Mouse (Mus musculus): ENCODE data around the gene Tex48. TPM values are rescaled to one million over a fixed set of nuclear protein-coding genes. Genes with fewer than 3 reads are reported as not detected.

Tex48 gene
- polyA plus RNA-seq, 1 experiment from 2014 or later = not detected

GRCm38 (mm10) chr4:63562742-63563141, 59.5 kb downstream of the Tex48 start:
- Histone ChIP-seq H3K4me3 (ENCODE audit: low read depth, low read length) (no peak overlapping the region), H3K4me2 (ENCODE audit: low read length) (no peak overlapping the region), H3K9me3 (replicated peaks; ENCODE audit: control insufficient read depth, low read length) (no peaks in the 10 kb centered on the region), H3K27me3 (replicated peaks; ENCODE audit: control insufficient read depth, insufficient read depth, low read length) (no peaks in the 10 kb centered on the region), H3K36me3 (ENCODE audit: control insufficient read depth, insufficient read depth, low read length) (no peaks in the 10 kb centered on the region), H3K27ac (ENCODE audit: low read depth, low read length) (no peak overlapping the region), H3K9ac (ENCODE audit: low read length) (no peak overlapping the region), H3K4me1 (ENCODE audit: control insufficient read depth, insufficient read depth, low read length) (no peaks in the 10 kb centered on the region)
- 87% methylated on average over 4 of the region's 4 CpGs for WGBS
- ATAC-seq = no peak
- no peak for DNase-seq (ENCODE audit: low spot score)

GRCm38 (mm10) chr4:63561861-63562675, 60.2 kb downstream of the Tex48 start:
- no peak overlapping the region for H3K9ac ChIP-seq (ENCODE audit: low read length)
- H3K4me1 ChIP-seq (ENCODE audit: control insufficient read depth, insufficient read depth, low read length) = no peaks in the 10 kb centered on the region
- no peak overlapping the region for H3K27ac ChIP-seq (ENCODE audit: low read depth, low read length)
- no peaks in the 10 kb centered on the region for H3K27me3 ChIP-seq (replicated peaks; ENCODE audit: control insufficient read depth, insufficient read depth, low read length)
- no peak overlapping the region for H3K4me2 ChIP-seq (ENCODE audit: low read length)
- ATAC-seq = no peak
- DNase-seq (ENCODE audit: low spot score) = no peak
- H3K9me3 ChIP-seq (replicated peaks; ENCODE audit: control insufficient read depth, low read length) = no peaks in the 10 kb centered on the region
- H3K4me3 ChIP-seq (ENCODE audit: low read depth, low read length) = no peak overlapping the region
- no peaks in the 10 kb centered on the region for H3K36me3 ChIP-seq (ENCODE audit: control insufficient read depth, insufficient read depth, low read length)
- WGBS = 85% methylated on average over 7 of the region's 7 CpGs

GRCm38 (mm10) chr4:63560079-63560478, 62.1 kb downstream of the Tex48 start:
- DNase-seq (ENCODE audit: low spot score) (no peak), ATAC-seq (no peak)
- Histone ChIP-seq H3K4me3 (ENCODE audit: low read depth, low read length) (no peak overlapping the region), H3K4me2 (ENCODE audit: low read length) (no peak overlapping the region), H3K9me3 (replicated peaks; ENCODE audit: control insufficient read depth, low read length) (no peaks in the 10 kb centered on the region), H3K4me1 (ENCODE audit: control insufficient read depth, insufficient read depth, low read length) (no peaks in the 10 kb centered on the region), H3K36me3 (ENCODE audit: control insufficient read depth, insufficient read depth, low read length) (no peaks in the 10 kb centered on the region), H3K27ac (ENCODE audit: low read depth, low read length) (no peak overlapping the region), H3K9ac (ENCODE audit: low read length) (no peak overlapping the region), H3K27me3 (replicated peaks; ENCODE audit: control insufficient read depth, insufficient read depth, low read length) (no peaks in the 10 kb centered on the region)
- WGBS = 50% methylated on average over 8 of the region's 8 CpGs

GRCm38 (mm10) chr4:63559127-63559697, 63.0 kb downstream of the Tex48 start:
- no peak for DNase-seq (ENCODE audit: low spot score)
- H3K36me3 ChIP-seq (ENCODE audit: control insufficient read depth, insufficient read depth, low read length) = peaks cover 3% of the 10 kb centered on the region; the same call in 1 of the 2 replicates
- WGBS = 45% methylated on average over 9 of the region's 9 CpGs
- H3K9ac ChIP-seq (ENCODE audit: low read length) = peak overlapping the region; percentile 82
- H3K4me1 ChIP-seq (ENCODE audit: control insufficient read depth, insufficient read depth, low read length) = no peaks in the 10 kb centered on the region
- no peak overlapping the region for H3K27ac ChIP-seq (ENCODE audit: low read depth, low read length)
- ATAC-seq = peak; percentile 18; the same call in 1 of the 2 replicates
- H3K4me2 ChIP-seq (ENCODE audit: low read length) = peak overlapping the region; percentile 83
- no peaks in the 10 kb centered on the region for H3K27me3 ChIP-seq (replicated peaks; ENCODE audit: control insufficient read depth, insufficient read depth, low read length)
- H3K4me3 ChIP-seq (ENCODE audit: low read depth, low read length) = peak overlapping the region; percentile 65
- no peaks in the 10 kb centered on the region for H3K9me3 ChIP-seq (replicated peaks; ENCODE audit: control insufficient read depth, low read length)

- Histone ChIP-seq H3K4me1 (ENCODE audit: control insufficient read depth, insufficient read depth, low read length) (no peaks in the 10 kb centered on the region), H3K4me3 (ENCODE audit: low read depth, low read length) (peak within 1 kb of the TSS; percentile 65), H3K27me3 (replicated peaks; ENCODE audit: control insufficient read depth, insufficient read depth, low read length) (no peaks in the 10 kb centered on the region), H3K36me3 (ENCODE audit: control insufficient read depth, insufficient read depth, low read length) (peaks cover 6% of the 10 kb centered on the region; the same call in 1 of the 2 replicates), H3K4me2 (ENCODE audit: low read length) (peak within 1 kb of the TSS; percentile 83), H3K9me3 (replicated peaks; ENCODE audit: control insufficient read depth, low read length) (no peaks in the 10 kb centered on the region), H3K9ac (ENCODE audit: low read length) (peak within 1 kb of the TSS; percentile 82), H3K27ac (ENCODE audit: low read depth, low read length) (peak within 1 kb of the TSS; percentile 27; the same call in 1 of the 2 replicates)
- peak; percentile 87 for ATAC-seq
- WGBS = under 1% methylated on average over 68 of the region's 81 CpGs
- peak; percentile 69 for DNase-seq (ENCODE audit: low spot score)
Observed at GRCm38 (mm10) chr4:63558407-63559081, 63.7 kb downstream of the Tex48 start, which contains the start of gene Tmem268. TSS of gene Tmem268 (plus strand) at chr4:63558781.

- no peak for DNase-seq (ENCODE audit: low spot score)
- no peak overlapping the region for H3K4me3 ChIP-seq (ENCODE audit: low read depth, low read length)
- H3K9ac ChIP-seq (ENCODE audit: low read length) = no peak overlapping the region
- no peak for ATAC-seq
- 26% methylated on average over 16 of the region's 16 CpGs for whole genome bisulfite sequencing
- no peak overlapping the region for H3K27ac ChIP-seq (ENCODE audit: low read depth, low read length)
- H3K9me3 ChIP-seq (replicated peaks; ENCODE audit: control insufficient read depth, low read length) = no peaks in the 10 kb centered on the region
- no peaks in the 10 kb centered on the region for H3K4me1 ChIP-seq (ENCODE audit: control insufficient read depth, insufficient read depth, low read length)
- peak overlapping the region; percentile 83; the same call in 1 of the 2 replicates for H3K4me2 ChIP-seq (ENCODE audit: low read length)
- H3K27me3 ChIP-seq (replicated peaks; ENCODE audit: control insufficient read depth, insufficient read depth, low read length) = no peaks in the 10 kb centered on the region
- H3K36me3 ChIP-seq (ENCODE audit: control insufficient read depth, insufficient read depth, low read length) = peaks cover 14% of the 10 kb centered on the region; the same call in 1 of the 2 replicates
Observed at GRCm38 (mm10) chr4:63557124-63558059, 64.8 kb downstream of the Tex48 start.

Other genes starting within 250 kb of the Tex48 start
- gene Akna, start 219.1 kb downstream of the Tex48 start, polyA plus RNA-seq (2014; fragmentation: Nextera tagmentation; extraction: Ambion mirVana) = 5.7 and 8.5 TPM in 2 replicates
- 4.1 and 5.0 TPM in 2 replicates for gene Whrn, start 126.4 kb downstream of the Tex48 start, polyA plus RNA-seq (2014; fragmentation: Nextera tagmentation; extraction: Ambion mirVana)
- 526 and 544 TPM in 2 replicates for gene Atp6v1g1, start 77.7 kb downstream of the Tex48 start, polyA plus RNA-seq (2014; fragmentation: Nextera tagmentation; extraction: Ambion mirVana)
- 4.9 and 5.4 TPM in 2 replicates for gene Tmem268, start 63.6 kb downstream of the Tex48 start, polyA plus RNA-seq (2014; fragmentation: Nextera tagmentation; extraction: Ambion mirVana)
- gene Gm11213, start 17.2 kb downstream of the Tex48 start, polyA plus RNA-seq (2014; fragmentation: Nextera tagmentation; extraction: Ambion mirVana) = not detected in 2 replicates
- not detected in 2 replicates for gene Gm11214, start 41.0 kb upstream of the Tex48 start, polyA plus RNA-seq (2014; fragmentation: Nextera tagmentation; extraction: Ambion mirVana)
- gene Tnfsf15, start 122.7 kb upstream of the Tex48 start, polyA plus RNA-seq (2014; fragmentation: Nextera tagmentation; extraction: Ambion mirVana) = not detected in 2 replicates
- gene Tnfsf8, start 238.9 kb upstream of the Tex48 start, polyA plus RNA-seq (2014; fragmentation: Nextera tagmentation; extraction: Ambion mirVana) = 0.15 TPM in 2 replicates